Mouse (Mus musculus): Measurements from ENCODE around the gene Celsr2.

Celsr2 gene

DNA sequence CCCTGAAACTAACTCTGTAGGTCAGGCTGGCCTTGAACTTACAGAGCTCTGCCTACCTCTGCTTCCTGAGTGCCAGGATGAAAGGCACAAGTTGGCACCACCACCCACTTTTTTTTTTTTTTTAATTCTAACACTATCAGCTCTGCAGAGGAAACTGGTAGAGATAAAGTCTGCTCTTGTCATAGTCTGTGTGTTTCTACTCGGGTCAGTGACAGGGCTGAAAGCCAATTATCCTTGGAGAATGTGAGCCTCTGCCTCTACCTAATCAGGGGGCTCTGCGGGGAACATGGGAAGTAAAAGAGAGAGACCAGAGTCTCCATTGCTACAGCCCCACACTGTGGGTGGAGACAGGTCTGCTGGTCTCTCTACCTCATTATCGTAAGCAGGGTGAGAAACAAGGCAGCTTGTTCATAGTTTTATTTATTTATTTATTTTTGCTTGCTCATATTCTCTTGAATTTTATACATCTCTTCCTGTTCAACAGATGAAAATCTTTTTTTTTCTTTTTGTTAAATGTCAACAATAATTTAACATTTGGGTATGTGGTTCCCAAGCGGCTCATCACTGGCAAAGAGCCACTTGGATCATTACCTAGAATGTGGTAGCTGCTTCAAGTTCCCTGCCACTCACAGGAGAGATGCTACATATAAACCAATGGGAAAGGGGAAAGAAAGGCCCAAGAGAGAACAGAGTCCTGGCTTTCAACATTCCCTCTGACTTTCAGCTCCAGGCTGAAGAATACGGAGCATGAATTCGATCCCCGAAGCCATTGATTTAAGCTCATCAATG lies 36.3 kb downstream of the Celsr2 start:
- DNase-seq (ENCODE audit: low spot score): no peak

DNA sequence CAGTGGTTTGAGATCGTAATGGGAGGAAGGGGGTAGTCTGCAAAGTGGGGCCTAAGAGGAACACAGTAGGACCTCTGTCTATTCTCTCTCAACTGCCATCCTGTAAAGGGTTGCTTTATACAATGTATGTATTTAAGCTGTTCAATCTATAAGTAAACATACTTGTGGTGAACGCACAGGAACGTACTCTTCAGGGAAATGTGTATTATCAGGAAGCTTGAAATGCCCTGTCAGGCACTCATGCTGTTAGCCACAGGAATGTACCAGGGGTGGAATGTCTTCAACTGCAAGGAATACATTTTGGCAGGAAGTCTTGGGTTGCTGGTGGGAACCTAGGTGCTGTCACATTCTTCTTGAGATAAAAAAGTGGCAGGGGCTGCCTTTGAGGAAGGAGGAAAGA lies 42.7 kb downstream of the Celsr2 start:
- DNase-seq (ENCODE audit: low spot score): no peak

DNA sequence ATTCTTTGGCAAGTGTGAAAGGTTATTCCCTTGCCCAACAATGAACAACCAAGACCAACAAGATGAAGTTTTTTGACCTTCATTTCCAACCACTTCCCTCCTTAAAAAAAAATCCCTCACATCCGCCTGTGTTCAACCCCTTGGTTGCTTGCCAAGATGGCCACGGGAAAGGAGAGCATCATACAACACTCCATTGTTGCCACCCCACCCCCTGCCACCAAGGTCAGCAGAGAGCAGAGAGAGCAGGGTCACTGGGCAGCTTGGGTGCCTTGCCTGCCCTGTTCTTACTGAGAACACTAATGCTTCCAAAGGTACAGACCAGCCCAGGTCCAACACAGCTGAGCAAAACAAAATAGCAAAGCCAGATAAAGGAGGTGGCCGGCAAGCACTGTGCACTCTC lies 43.1 kb downstream of the Celsr2 start:
- no peak for DNase-seq (ENCODE audit: low spot score)

DNA sequence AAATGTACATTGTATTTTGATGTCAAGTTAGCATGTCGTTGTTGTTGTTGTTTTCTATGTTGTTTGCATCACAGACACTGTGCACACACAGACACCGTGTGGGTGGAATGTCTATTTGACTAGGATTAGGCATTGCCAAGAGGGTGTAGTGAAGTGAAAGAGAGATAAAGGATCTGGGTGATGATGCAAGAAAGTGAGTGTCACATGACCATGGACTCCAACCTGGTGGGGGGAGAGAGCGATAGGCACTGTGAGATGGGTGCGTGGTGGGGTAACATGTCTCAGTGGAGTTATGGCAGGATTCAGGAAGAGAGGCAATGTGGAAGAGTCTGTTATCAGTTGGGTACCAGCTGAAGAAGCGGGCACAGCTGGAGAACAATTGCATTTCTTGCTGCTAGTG lies 46.6 kb downstream of the Celsr2 start:
- DNase-seq (ENCODE audit: low spot score): no peak

DNA sequence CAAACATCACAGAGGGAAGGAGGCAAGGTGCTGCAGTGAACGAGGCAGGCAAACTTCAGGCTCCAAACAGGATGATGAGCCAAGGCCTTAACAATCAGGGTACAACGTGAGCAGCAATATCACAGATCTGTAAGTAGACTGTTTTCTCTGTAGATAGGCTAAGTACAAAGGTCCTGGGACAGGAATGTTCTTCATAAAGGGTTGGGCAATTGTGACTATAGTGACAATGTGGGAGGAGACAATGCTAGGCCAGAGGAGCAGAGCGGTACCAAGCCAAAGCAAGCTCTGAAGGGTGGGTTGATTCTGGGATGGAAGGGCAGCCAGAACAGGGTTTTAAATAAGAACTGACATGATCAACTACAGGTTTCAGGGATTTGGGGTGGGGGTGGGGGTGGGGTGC lies 47.5 kb downstream of the Celsr2 start:
- DNase-seq (ENCODE audit: low spot score): no peak

DNA sequence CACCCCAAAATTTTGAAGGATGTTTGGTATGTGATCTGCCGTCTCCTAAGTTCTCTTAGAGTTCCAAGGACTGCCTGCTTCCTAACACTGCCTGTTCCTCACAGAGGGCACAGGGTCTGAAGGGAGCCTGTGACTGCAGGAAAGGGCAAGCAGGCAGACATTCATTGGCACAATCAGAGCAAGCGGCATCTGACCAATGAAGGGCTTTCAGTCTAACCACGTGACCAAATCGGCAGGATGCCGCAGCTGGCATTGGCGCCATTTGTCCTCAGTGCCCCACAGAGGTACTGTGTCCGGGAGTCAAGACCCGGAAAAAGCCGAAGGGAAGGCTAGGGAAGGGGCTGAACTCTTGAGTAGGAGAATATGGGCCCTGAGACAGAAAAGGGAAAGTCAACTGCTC lies 48.2 kb downstream of the Celsr2 start:
- DNase-seq (ENCODE audit: low spot score): peak; percentile 39

DNA sequence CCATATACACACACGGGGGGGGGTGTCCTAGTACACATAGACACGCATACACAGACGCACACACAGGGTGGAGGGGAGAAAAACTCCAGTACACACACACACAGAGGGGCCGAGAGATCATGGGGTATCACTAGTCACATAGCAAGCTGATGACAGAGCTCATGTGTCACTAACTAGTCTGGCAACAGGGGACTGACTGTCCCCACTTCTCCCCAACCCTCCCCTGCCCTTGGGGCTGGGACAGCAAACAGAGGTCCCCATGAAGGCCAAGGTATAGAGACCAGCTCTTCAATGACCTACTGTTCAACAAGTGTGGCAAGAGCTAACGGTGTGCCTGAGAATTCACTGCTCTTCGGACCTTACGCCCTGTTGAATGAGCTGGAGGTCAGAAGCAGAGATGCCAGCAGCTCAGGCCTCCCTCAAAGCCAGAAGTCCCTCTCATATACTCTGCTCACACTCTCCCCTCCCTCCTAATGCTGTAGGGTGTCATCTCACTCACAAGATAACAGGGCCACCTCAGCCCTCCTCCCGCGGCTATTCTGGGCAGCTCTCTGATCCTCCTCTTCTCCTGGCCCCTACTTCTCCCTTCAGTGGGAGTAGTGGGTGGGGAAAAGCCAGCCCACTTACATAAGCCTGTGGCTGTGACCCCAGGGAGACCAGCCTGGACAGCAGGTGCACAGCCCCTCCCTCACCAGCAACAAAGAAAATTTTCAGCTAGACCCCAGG lies 50.9 kb downstream of the Celsr2 start, which contains the start of gene Mybphl:
Mybphl (plus strand) TSS at position 642 of the 726 bp plus-strand sequence.
- no peak for DNase-seq (ENCODE audit: low spot score)

DNA sequence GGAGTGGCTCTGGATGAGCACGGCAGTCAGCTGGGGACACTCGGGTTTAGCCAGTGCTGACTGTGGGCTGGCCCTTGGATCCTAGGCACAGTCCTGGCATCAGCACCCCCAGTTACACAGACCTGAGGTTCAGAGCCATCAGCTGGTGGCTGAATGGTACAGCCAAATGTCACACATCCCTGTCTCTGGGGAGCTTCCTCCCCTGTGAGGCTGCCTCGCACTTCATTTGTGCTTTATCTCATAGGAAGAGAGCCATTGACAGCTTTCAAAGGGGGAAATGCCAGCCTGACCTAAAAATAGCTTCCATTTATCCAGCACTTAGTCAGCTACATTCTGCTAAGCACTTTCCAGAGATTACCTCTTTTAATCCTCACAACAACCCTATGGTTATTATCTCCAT lies 51.7 kb downstream of the Celsr2 start:
- no peak for DNase-seq (ENCODE audit: low spot score)

DNA sequence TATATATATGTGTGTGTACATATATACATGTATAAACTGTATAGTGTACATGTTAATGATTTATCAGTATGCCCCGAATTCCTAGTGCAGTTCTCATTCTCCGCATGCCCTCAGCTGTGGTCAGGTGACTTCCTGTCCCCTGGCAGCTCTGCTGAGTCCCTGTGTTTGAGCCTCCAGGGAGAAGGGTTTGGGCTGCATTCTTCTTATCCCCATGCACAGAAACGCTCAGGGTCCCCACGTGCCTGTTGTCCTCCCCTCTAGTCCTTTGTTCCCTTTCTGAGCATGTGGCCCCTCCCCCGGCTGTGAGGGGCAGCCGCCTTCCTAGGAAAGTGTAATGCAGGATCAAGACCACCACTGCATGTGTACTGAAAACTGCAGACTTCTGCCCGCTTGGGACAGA lies 54.5 kb downstream of the Celsr2 start:
- peak; percentile 74 for DNase-seq (ENCODE audit: low spot score)

DNA sequence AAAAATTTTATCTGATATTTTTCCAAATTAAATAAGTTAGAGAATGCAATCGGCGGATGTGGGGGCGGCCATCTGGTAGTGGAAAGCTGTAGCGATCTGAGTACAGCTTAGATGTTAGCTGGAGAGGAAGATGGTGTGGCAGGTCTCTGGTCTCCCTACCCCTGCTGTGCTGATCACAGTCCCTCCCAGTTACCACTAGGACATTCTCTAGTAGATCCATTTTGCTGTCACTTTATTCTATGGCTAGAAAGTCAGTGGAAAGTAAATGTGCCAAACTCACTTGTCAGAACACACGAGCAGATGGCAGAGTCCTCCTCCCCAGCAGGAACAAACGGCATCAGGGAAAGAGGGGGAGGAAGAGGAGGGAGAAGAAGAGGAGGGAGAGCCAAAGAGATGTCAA lies 56.9 kb downstream of the Celsr2 start:
- no peak for DNase-seq (ENCODE audit: low spot score)

DNA sequence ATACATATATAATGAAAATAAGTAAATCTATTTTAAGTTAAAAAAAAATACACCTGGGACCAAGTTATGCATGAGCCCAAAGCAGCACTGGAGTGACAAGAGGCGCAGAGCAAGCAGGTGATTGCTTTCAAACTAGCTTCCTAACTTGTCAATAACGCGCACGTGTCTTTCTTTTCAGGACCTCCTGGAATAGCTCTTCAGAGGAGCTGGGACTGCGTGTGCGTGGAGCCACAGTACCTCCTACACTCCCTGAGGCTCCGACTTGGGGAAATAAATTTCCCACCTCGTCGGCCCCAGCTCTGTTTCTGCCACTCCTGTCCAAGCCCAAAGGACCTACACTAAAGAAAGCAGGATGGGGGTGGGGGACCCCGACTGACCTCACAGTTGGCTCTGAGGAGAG lies 58.3 kb downstream of the Celsr2 start:
- no peak for DNase-seq (ENCODE audit: low spot score)

DNA sequence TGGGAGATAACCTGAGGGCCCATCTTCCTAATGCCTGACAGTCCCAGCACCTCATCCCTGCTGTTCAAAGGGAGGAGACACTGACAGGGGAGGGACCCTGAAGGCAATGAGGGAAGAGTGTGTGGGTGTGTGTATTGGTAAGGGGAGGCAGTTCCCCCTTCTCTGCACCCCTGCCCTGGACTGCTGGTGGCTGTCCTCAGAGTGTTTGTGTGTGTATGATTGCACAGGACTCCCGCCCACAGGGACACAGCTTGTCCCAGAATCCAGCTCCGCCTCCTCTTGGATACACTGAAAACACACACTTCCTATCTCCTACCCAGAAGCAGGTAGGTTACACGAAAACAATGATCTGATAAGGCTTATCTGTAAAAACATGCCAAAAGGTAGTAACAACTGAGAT lies 60.1 kb downstream of the Celsr2 start:
- DNase-seq (ENCODE audit: low spot score): no peak

DNA sequence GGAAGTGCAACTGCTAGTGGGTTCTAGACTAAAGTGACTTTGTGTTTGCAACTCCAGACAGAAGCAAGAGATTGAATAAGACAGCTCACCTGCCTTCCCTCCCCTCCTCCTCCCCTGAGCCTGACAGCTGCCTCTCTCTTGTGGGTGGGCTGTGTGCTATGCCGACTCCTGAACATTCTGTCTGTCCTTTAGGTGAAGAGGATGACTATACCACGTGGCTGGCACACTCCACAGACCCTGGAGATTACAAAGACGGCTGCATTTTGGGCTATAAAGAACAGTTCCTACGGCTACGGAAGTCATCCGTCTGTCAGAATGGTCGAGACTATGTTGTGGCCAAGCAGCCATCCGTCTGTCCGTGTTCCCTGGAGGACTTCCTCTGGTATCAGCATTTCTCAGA lies 67.0 kb downstream of the Celsr2 start:
- no peak for DNase-seq (ENCODE audit: low spot score)

DNA sequence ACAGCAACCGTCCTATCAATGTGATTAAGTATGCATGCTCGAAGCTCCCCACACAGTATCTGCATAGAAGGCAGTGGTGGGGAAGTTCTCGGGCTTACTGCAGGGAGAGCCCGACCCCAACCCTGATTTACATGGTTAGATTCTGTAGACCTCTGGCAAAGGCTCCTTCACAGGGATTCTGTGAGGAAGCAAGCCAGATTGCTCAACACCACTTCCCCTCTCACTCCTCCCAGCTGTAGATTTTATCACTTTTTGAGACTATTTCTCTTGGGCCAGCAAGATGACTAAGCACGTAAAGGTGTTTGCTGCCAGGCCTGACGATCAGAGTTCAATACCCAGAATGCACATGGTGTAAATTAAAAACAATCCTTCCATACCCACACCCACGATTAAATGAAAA lies 69.5 kb downstream of the Celsr2 start:
- no peak for DNase-seq (ENCODE audit: low spot score)

DNA sequence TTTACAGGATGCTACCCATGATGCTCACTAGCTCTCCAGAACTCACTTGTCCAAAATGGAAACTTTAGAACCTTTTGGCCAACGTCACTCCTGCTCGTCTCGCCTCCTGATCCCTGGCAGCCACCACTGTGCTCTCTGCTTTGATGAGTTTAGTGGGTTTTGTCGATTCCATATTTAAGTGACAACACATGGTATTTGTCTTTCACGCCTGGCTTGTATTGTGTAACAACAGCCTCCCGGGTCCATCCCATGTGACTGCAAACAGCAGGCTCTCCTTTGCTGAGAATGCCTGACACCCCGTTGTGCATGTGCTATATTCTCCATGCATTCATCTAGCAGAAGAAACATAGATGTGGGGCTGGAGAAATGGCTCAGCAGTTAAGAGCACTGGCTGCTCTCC lies 73.2 kb downstream of the Celsr2 start:
- DNase-seq (ENCODE audit: low spot score): no peak

DNA sequence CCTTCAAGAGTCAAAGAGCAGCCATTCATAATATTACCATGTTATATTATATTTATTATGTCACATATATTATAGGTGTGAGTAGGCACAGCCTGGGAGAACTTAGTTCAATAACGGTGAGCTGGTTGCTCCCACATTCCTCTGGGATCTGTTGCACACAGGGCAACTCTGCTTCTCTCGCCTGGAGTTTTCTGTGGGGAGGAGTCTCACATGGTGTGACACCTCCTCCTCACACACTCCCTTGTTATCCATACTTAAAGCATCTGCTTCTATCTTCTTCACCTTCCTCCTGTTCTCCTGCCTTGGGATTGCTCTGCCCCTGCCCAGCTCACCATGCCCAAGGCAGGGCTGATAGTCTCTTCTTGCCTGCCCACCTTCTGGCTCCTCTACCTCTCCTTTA lies 74.3 kb downstream of the Celsr2 start:
- no peak for DNase-seq (ENCODE audit: low spot score)

Data from embryo, embryonic 10.5 days (tissue).